Mouse (Mus musculus) liver, adult 2 months (tissue): ENCODE data around the gene Atp1a2.

Experiments used
- CTCF ChIP-seq: fragments of 200-500 bp; IDR thresholded peaks from 2 replicates; pipeline ENCODE4 v1.5.1; 2011; ENCODE audit warnings: low read depth, low read length, control low read depth
- POLR2A ChIP-seq: fragments of 200-500 bp; IDR thresholded peaks from 2 replicates; pipeline ENCODE4 v1.6.1; 2011; ENCODE audit warnings: low read length, control low read depth; ENCODE audit not compliant: insufficient read depth; ENCODE audit errors: extremely low read depth

- TF ChIP-seq CTCF (no peak), POLR2A (no peak)
Observed at GRCm38 (mm10) chr1:172288900-172289616, 8.8 kb downstream of the Atp1a2 start.
